Mouse (Mus musculus): ENCODE measurements at regions not wholly inside any gene's neighbourhood (a gene's known extent, or its start where the extent isn't known, plus 50 kb on each side); places are given as distances from the start of the nearest gene placed in this dataset.

- H3K9ac ChIP-seq: no peak overlapping the region
- no peaks in the 10 kb centered on the region for H3K36me3 ChIP-seq
- no peak overlapping the region for H3K27ac ChIP-seq
- H3K4me1 ChIP-seq (replicated peaks): peaks cover 7% of the 10 kb centered on the region
- H3K27me3 ChIP-seq: 0 out of 2 replicates have a peak, but pooled peaks cover 2% of the 10 kb centered on the region
- peak overlapping the region; percentile 32; the same call in 1 of the 2 replicates for H3K4me2 ChIP-seq
- no peak overlapping the region for H3K4me3 ChIP-seq
- ATAC-seq (ENCODE audit: low FRiP score): no peak
- 42% methylated on average over 14 of the region's 14 CpGs for WGBS
- no peaks in the 10 kb centered on the region for H3K9me3 ChIP-seq
Measured at GRCm38 (mm10) chr1:189989376-189989775, 67.2 kb upstream of the Smyd2 start.

- Histone ChIP-seq H3K27ac (no peak overlapping the region), H3K27me3 (0 out of 2 replicates have a peak, but pooled peaks cover 2% of the 10 kb centered on the region), H3K4me1 (replicated peaks) (peaks cover 7% of the 10 kb centered on the region), H3K4me3 (no peak overlapping the region), H3K9me3 (no peaks in the 10 kb centered on the region), H3K9ac (no peak overlapping the region), H3K4me2 (no peak overlapping the region), H3K36me3 (no peaks in the 10 kb centered on the region)
- WGBS: 91% methylated on average over 3 of the region's 3 CpGs
- ATAC-seq (ENCODE audit: low FRiP score): no peak
Measured at GRCm38 (mm10) chr1:189988864-189989263, 66.7 kb upstream of the Smyd2 start.

- ATAC-seq (ENCODE audit: low FRiP score): no peak
- 63% methylated on average over 11 of the region's 11 CpGs for WGBS
- no peak overlapping the region for H3K27ac ChIP-seq
- H3K27me3 ChIP-seq: 0 out of 2 replicates have a peak, but pooled peaks cover 2% of the 10 kb centered on the region
- no peak overlapping the region for H3K9ac ChIP-seq
- H3K4me3 ChIP-seq: no peak overlapping the region
- H3K36me3 ChIP-seq: no peaks in the 10 kb centered on the region
- H3K4me2 ChIP-seq: no peak overlapping the region
- H3K9me3 ChIP-seq: no peaks in the 10 kb centered on the region
- H3K4me1 ChIP-seq (replicated peaks): peaks cover 7% of the 10 kb centered on the region
Measured at GRCm38 (mm10) chr1:189985516-189986205, 63.5 kb upstream of the Smyd2 start.

- no peak overlapping the region for H3K4me2 ChIP-seq
- 30% methylated on average over 10 of the region's 10 CpGs for WGBS
Measured at GRCm38 (mm10) chr1:189978244-189978643, 56.1 kb upstream of the Smyd2 start.

GRCm38 (mm10) chr1:189975660-189976059 is 53.5 kb upstream of the Smyd2 start:
- Histone ChIP-seq H3K4me3 (no peak overlapping the region), H3K36me3 (no peaks in the 10 kb centered on the region), H3K4me2 (no peak overlapping the region), H3K27me3 (no peaks in the 10 kb centered on the region), H3K9me3 (no peaks in the 10 kb centered on the region), H3K9ac (no peak overlapping the region), H3K4me1 (replicated peaks) (peaks cover 9% of the 10 kb centered on the region; the same call in 1 of the 2 replicates), H3K27ac (no peak overlapping the region)
- WGBS: 76% methylated on average over 9 of the region's 9 CpGs
- ATAC-seq (ENCODE audit: low FRiP score): no peak

More at GRCm38 (mm10) chr1:189978244-189978643, 56.1 kb upstream of the Smyd2 start:
- H3K9me3 ChIP-seq: no peaks in the 10 kb centered on the region
- 0 out of 2 replicates have a peak, but pooled peaks cover 4% of the 10 kb centered on the region for H3K4me1 ChIP-seq (replicated peaks)
- H3K4me3 ChIP-seq: no peak overlapping the region
- ATAC-seq (ENCODE audit: low FRiP score): no peak
- no peaks in the 10 kb centered on the region for H3K36me3 ChIP-seq
- no peak overlapping the region for H3K9ac ChIP-seq
- H3K27ac ChIP-seq: no peak overlapping the region
- H3K27me3 ChIP-seq: no peaks in the 10 kb centered on the region

- Histone ChIP-seq H3K27me3 (no peaks in the 10 kb centered on the region), H3K36me3 (no peaks in the 10 kb centered on the region), H3K27ac (no peak overlapping the region), H3K9me3 (no peaks in the 10 kb centered on the region), H3K4me3 (peak overlapping the region; percentile 11; the same call in 1 of the 2 replicates), H3K4me1 (replicated peaks) (peaks cover 9% of the 10 kb centered on the region; the same call in 1 of the 2 replicates), H3K9ac (peak overlapping the region; percentile 56; the same call in 1 of the 2 replicates), H3K4me2 (peak overlapping the region; percentile 48)
- ATAC-seq (ENCODE audit: low FRiP score): peak; percentile 66
- WGBS: 17% methylated on average over 13 of the region's 13 CpGs
Measured at GRCm38 (mm10) chr1:189972790-189973406, 50.7 kb upstream of the Smyd2 start.
